Mouse (Mus musculus): ENCODE measurements at regions not wholly inside any gene's neighbourhood (a gene's known extent, or its start where the extent isn't known, plus 50 kb on each side); places are given as distances from the start of the nearest gene placed in this dataset.

DNA sequence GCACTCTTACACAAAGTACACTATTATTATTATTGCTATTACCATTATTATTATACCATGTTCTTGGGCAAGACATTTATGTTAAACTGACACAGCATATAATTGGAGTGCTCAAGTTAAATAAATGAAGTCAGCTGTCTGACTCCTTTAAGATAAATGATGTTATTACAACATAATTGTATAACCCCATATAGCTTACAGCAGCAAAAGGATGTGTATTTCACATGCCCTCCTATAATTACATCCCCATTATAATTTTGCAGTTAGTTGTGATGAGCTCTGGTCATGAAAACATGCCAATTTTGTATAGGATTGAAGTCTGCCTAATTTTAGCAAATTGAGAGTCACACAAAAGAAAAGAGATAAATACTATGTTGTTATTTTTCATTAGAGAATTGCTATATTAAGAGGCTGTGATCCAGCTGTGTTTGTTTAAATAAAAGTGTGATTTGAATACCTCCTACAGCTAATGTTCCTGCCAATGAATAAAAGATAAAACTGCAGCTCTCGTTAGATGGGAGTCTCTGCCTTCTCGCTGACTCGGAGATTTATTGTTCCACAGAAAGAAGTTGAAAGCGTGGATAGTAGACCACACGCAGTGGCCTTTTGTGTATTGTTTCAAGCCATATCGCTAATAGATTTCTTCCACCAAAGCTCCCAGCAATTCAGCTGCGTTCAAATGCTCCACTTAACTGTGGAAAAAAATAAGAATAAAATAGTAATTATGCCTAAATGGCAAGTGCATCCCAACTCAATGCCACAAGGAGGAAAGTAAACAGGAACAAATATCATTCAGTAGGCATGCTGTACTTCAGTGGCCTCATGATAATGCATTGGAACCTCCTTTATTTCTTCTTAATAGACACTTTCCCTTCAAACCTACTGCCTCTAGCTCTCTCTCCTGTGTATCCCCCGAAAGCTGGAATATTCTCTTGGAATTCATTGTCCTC lies 194.9 kb upstream of the Gm10192 start:
- no peak for DNase-seq (ENCODE audit: low spot score in 2 of 2)

- no peak for DNase-seq (ENCODE audit: low spot score in 2 of 2)
These were observed 177.5 kb upstream of the Gm10192 start for GRCm38 (mm10) chr4:97360473-97360872.

DNA sequence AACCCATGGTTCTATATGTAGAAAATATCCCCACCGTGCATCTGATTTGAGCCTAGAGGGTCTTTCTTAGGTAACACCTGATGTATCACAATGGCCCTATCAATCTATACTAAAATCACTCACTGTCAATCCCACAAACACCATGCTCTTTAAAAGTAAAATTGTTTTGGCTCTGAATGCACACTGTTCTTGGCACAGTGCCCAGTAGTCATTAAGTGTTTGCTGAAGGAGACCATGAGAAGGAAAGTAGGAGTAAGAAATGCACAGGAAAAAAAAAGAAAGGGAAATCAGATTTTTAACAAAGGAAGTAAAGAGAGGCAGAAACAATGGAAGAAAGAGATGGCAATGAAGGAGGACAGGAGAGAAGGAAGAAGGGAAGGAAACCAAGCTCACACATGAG lies 175.0 kb upstream of the Gm10192 start:
- no peak for DNase-seq (ENCODE audit: low spot score in 2 of 2)

DNA sequence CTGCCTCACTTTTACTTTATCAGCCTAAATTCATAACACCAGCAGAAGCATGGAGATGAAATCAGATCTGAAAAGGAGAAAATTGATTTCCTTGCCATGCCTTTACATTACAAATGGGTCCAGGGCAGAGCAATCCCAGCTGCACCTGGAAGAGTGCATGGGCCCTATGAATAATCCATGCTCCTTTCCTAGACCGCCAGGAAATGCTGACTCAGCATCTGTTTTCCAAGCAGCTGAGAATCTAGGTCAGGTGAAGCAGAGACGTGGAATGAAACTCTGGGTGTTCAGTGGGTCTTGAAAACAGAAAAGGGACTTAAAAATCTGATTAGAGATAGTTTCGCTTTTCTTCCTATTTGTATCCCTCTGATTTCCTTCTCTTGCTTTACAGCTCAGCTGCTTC lies 163.8 kb upstream of the Gm10192 start:
- DNase-seq (ENCODE audit: low spot score in 2 of 2): peak in 1 of 2 experiments; percentile 4

- DNase-seq (ENCODE audit: low spot score in 2 of 2): no peak
These were observed 161.4 kb upstream of the Gm10192 start for GRCm38 (mm10) chr4:97344335-97344734.

- no peak for DNase-seq (ENCODE audit: low spot score in 2 of 2)
These were observed 160.4 kb upstream of the Gm10192 start for GRCm38 (mm10) chr4:97343378-97343777.

Data from right cerebral cortex, adult 2 months (tissue).